Mouse (Mus musculus) CH12.LX (cell line): Measurements from ENCODE around the gene Stn1. TPM values are rescaled to one million over a fixed set of nuclear protein-coding genes. Genes with fewer than 3 reads are reported as not detected.

Experiments used
- DNase-seq: peaks from one replicate; pipeline ENCODE4 v3.0.0-alpha.2; 2013; ENCODE audit errors: extremely low read depth
- H3K27ac ChIP-seq: 2 replicates; pipeline ENCODE4 v1.5.1; 2012; ENCODE audit warnings: low read depth, mild to moderate bottlenecking, control low read depth, moderate library complexity; ENCODE audit not compliant: insufficient read depth
- H3K27me3 ChIP-seq: replicated peaks from 2 replicates; pipeline ENCODE3; 2012; ENCODE audit warnings: inconsistent platforms
- H3K36me3 ChIP-seq, 2 experiments: replicated peaks in 1 of 2; 2 replicates each; pipeline versions ENCODE3 to v1.6.1; 2012; ENCODE audit warnings: inconsistent platforms in 1 of 2, low read length in 1 of 2, mild to moderate bottlenecking in 1 of 2, mixed read lengths in 1 of 2, moderate library complexity in 1 of 2; ENCODE audit not compliant: control insufficient read depth in 1 of 2, insufficient read depth in 1 of 2
- H3K4me1 ChIP-seq, 2 experiments: 2 replicates each; pipeline ENCODE4 v1.6.1; 2012; ENCODE audit warnings: inconsistent platforms in 1 of 2, moderate library complexity in 1 of 2; ENCODE audit not compliant: insufficient read depth in 2 of 2, control insufficient read depth in 1 of 2
- H3K4me2 ChIP-seq: 2 replicates; pipeline ENCODE4 v1.6.1; 2012; ENCODE audit warnings: low read depth, mild to moderate bottlenecking, control low read depth; ENCODE audit not compliant: poor library complexity, insufficient read depth, severe bottlenecking
- H3K4me3 ChIP-seq, 3 experiments: fragments of 150-350 bp in 1 of 3; sonication (generic) in 1 of 3; replicated peaks in 1 of 3; 2 replicates each; pipeline versions ENCODE3 to v1.5.1; 2011 to 2012; ENCODE audit warnings: low read depth in 2 of 3, low read length in 2 of 3, mild to moderate bottlenecking in 2 of 3, moderate library complexity in 2 of 3, control low read depth in 1 of 3, improper control_type of control experiment in 1 of 3, inconsistent platforms in 1 of 3, mixed read lengths in 1 of 3; ENCODE audit not compliant: poor library complexity in 1 of 3
- H3K79me2 ChIP-seq: replicated peaks from 2 replicates; pipeline ENCODE4 v1.6.1; 2012; ENCODE audit warnings: mild to moderate bottlenecking, moderate library complexity; ENCODE audit not compliant: control insufficient read depth, poor library complexity, insufficient read depth, severe bottlenecking; ENCODE audit errors: extremely low read depth
- H3K9ac ChIP-seq: 2 replicates; pipeline ENCODE4 v1.6.1; 2012; ENCODE audit warnings: low read depth, mild to moderate bottlenecking, control low read depth, moderate library complexity; ENCODE audit not compliant: insufficient read depth
- H3K9me3 ChIP-seq: replicated peaks from 2 replicates; pipeline ENCODE3; 2012; ENCODE audit warnings: low read length, inconsistent platforms, mixed read lengths
- BHLHE40 ChIP-seq: IDR thresholded peaks from 2 replicates; pipeline ENCODE4 v1.6.1; 2011; ENCODE audit warnings: mild to moderate bottlenecking, low read depth, low read length, improper control_type of control experiment
- CHD1 ChIP-seq: IDR thresholded peaks from 2 replicates; pipeline ENCODE4 v1.6.1; 2012; ENCODE audit warnings: low read depth, low read length, improper control_type of control experiment, inconsistent platforms
- CHD2 ChIP-seq: IDR thresholded peaks from 2 replicates; pipeline ENCODE4 v1.6.1; 2011; ENCODE audit warnings: low read length, improper control_type of control experiment
- E2F4 ChIP-seq: IDR thresholded peaks from 2 replicates; pipeline ENCODE4 v1.6.1; 2011; ENCODE audit warnings: low read depth, low read length, improper control_type of control experiment; ENCODE audit not compliant: insufficient replicate concordance
- EP300 ChIP-seq: IDR thresholded peaks from 2 replicates; pipeline ENCODE4 v1.6.1; 2011; ENCODE audit warnings: low read length, improper control_type of control experiment
- ETS1 ChIP-seq: conservative IDR thresholded peaks from 2 replicates; pipeline ENCODE4 v1.6.1; 2012; ENCODE audit warnings: low read depth, mild to moderate bottlenecking, inconsistent platforms, low read length, improper control_type of control experiment, moderate library complexity
- GABPA ChIP-seq: IDR thresholded peaks from 2 replicates; pipeline ENCODE4 v1.6.1; 2012; ENCODE audit warnings: low read depth, low read length, improper control_type of control experiment, inconsistent platforms; ENCODE audit not compliant: insufficient replicate concordance
- HCFC1 ChIP-seq: IDR thresholded peaks from 2 replicates; pipeline ENCODE4 v1.6.1; 2012; ENCODE audit warnings: low read depth, mild to moderate bottlenecking, inconsistent platforms, low read length, improper control_type of control experiment
- JUN ChIP-seq: IDR thresholded peaks from 2 replicates; pipeline ENCODE4 v1.6.1; 2011; ENCODE audit warnings: low read depth, mild to moderate bottlenecking, low read length, improper control_type of control experiment, moderate library complexity; ENCODE audit not compliant: insufficient read depth
- JUND ChIP-seq: conservative IDR thresholded peaks from 2 replicates; pipeline ENCODE4 v1.6.1; 2011; ENCODE audit warnings: low read depth, low read length, improper control_type of control experiment
- KAT2A ChIP-seq: IDR thresholded peaks from 2 replicates; pipeline ENCODE4 v1.6.1; 2012; ENCODE audit warnings: low read length, improper control_type of control experiment, inconsistent platforms; ENCODE audit not compliant: insufficient replicate concordance
- MAX ChIP-seq: IDR thresholded peaks from 2 replicates; pipeline ENCODE4 v1.6.1; 2011; ENCODE audit warnings: low read length, improper control_type of control experiment
- MAZ ChIP-seq: IDR thresholded peaks from 2 replicates; pipeline ENCODE4 v1.6.1; 2012; ENCODE audit warnings: low read depth, mild to moderate bottlenecking, inconsistent platforms, low read length, improper control_type of control experiment, moderate library complexity
- MEF2A ChIP-seq: IDR thresholded peaks from 2 replicates; pipeline ENCODE4 v1.6.1; 2014; ENCODE audit warnings: low read depth, mild to moderate bottlenecking, inconsistent platforms, low read length, improper control_type of control experiment, borderline replicate concordance
- MYC ChIP-seq: IDR thresholded peaks from 2 replicates; pipeline ENCODE4 v1.6.1; 2011; ENCODE audit warnings: low read depth, mild to moderate bottlenecking, improper control_type of control experiment, low read length
- NELFE ChIP-seq: IDR thresholded peaks from 2 replicates; pipeline ENCODE4 v1.6.1; 2011; ENCODE audit warnings: low read depth, low read length, improper control_type of control experiment
- PAX5 ChIP-seq: IDR thresholded peaks from 2 replicates; pipeline ENCODE4 v1.6.1; 2012; ENCODE audit warnings: low read length, inconsistent platforms, mixed read lengths
- POLR2A ChIP-seq: IDR thresholded peaks from 2 replicates; pipeline ENCODE4 v1.6.1; 2011; ENCODE audit warnings: low read depth, mild to moderate bottlenecking, improper control_type of control experiment, low read length
- POLR2AphosphoS2 ChIP-seq: IDR thresholded peaks from 2 replicates; pipeline ENCODE4 v1.6.1; 2011; ENCODE audit warnings: low read depth, low read length, improper control_type of control experiment
- SIN3A ChIP-seq: IDR thresholded peaks from 2 replicates; pipeline ENCODE4 v1.6.1; 2012; ENCODE audit warnings: low read length, improper control_type of control experiment, inconsistent platforms
- SMC3 ChIP-seq: IDR thresholded peaks from 2 replicates; pipeline ENCODE4 v1.6.1; 2011; ENCODE audit warnings: low read depth, low read length, improper control_type of control experiment
- TBP ChIP-seq: conservative IDR thresholded peaks from 2 replicates; pipeline ENCODE4 v1.6.1; 2011; ENCODE audit warnings: low read depth, low read length, improper control_type of control experiment
- TCF12 ChIP-seq: IDR thresholded peaks from 2 replicates; pipeline ENCODE4 v1.6.1; 2014; ENCODE audit warnings: low read depth, mild to moderate bottlenecking, inconsistent platforms, low read length, improper control_type of control experiment
- UBTF ChIP-seq: IDR thresholded peaks from 2 replicates; pipeline ENCODE4 v1.6.1; 2012; ENCODE audit warnings: low read depth, mild to moderate bottlenecking, inconsistent platforms, low read length, improper control_type of control experiment, moderate library complexity
- USF1 ChIP-seq: IDR thresholded peaks from 2 replicates; pipeline ENCODE4 v1.6.1; 2014; ENCODE audit warnings: low read depth, mild to moderate bottlenecking, inconsistent platforms, low read length, improper control_type of control experiment
- ZKSCAN1 ChIP-seq: IDR thresholded peaks from 2 replicates; pipeline ENCODE4 v1.6.1; 2012; ENCODE audit warnings: low read depth, inconsistent platforms, low read length, improper control_type of control experiment, borderline replicate concordance
- ZMIZ1 ChIP-seq: IDR thresholded peaks from 2 replicates; pipeline ENCODE4 v1.6.1; 2012; ENCODE audit warnings: low read depth, mild to moderate bottlenecking, inconsistent platforms, low read length, improper control_type of control experiment
- dilution Hi-C: fragments of 300-500 bp; cut with MboI; formaldehyde crosslinking; loops from 2 replicates; pipeline ENCODE4 v1.14.3; 2020; ENCODE audit warnings: low sequenced_read_pairs; ENCODE audit not compliant: extremely low pct_unique_long_range_greater_than_20kb, extremely low pct_ligation_motif_present
- in situ Hi-C: fragments of 300-500 bp; cut with MboI; formaldehyde crosslinking; loops from 3 replicates; pipeline ENCODE4 v1.14.3; 2019; ENCODE audit warnings: low sequenced_read_pairs, low pct_ligation_motif_present, low pct_unique_long_range_greater_than_20kb, mixed read lengths
- polyA plus RNA-seq: library from polyadenylated mRNA; unstranded; fragments of >175 nt; gene quantifications from 2 replicates; pipeline ENCODE4 v1.2.1, GENCODE M21; 2012; ENCODE audit warnings: low read depth; ENCODE audit not compliant: insufficient read length
- total RNA-seq, 2 experiments: library from RNA; depleted of rRNA; stranded (reverse); fragments of 300-350 nt in 1 of 2; fragments of >200 nt in 1 of 2; gene quantifications; 2 replicates each; pipeline ENCODE4 v1.2.3; 2012 to 2014

Gene Stn1
- total and polyA plus RNA-seq, 3 experiments, result 18.3 to 35.7 (median 25.3) TPM

- no peak overlapping the region for H3K9ac ChIP-seq
- no peaks in the 10 kb centered on the region for H3K79me2 ChIP-seq
- in situ Hi-C loops (no loop called here), dilution Hi-C loops (no loop called here)
- H3K27ac ChIP-seq, result no peak overlapping the region
- no peaks in the 10 kb centered on the region for H3K9me3 ChIP-seq
- TF ChIP-seq PAX5, result no peak
- TF ChIP-seq TCF12, result no peak
- no peak for TF ChIP-seq POLR2AphosphoS2
- TF ChIP-seq HCFC1, result no peak
- TF ChIP-seq GABPA, result no peak
- TF ChIP-seq CHD2, result no peak
- no peak for TF ChIP-seq UBTF
- TF ChIP-seq TBP, result no peak
- TF ChIP-seq CHD1, result no peak
- TF ChIP-seq BHLHE40, result no peak
- TF ChIP-seq MAZ, result no peak
- no peak for TF ChIP-seq JUN
- TF ChIP-seq MEF2A, result no peak
- no peak for TF ChIP-seq MYC
- no peak for TF ChIP-seq ETS1
- no peak for TF ChIP-seq E2F4
- TF ChIP-seq ZMIZ1, result no peak
- no peak for TF ChIP-seq EP300
- no peak for TF ChIP-seq KAT2A
- no peak overlapping the region for H3K4me2 ChIP-seq
- peaks cover 39 to 86% of the 10 kb centered on the region in 2 experiments for H3K4me1 ChIP-seq
- no peak for DNase-seq
- no peaks in the 10 kb centered on the region for H3K27me3 ChIP-seq
- peaks cover 0 to 7% of the 10 kb centered on the region in 2 experiments for H3K36me3 ChIP-seq
- no peak overlapping the region for H3K4me3 ChIP-seq
These were observed 82.9 kb downstream of the Stn1 start for GRCm38 (mm10) chr19:47454167-47455000.

- Histone ChIP-seq H3K36me3 (peaks cover 0 to 4% of the 10 kb centered on the region in 2 experiments), H3K79me2 (no peaks in the 10 kb centered on the region), H3K4me2 (no peak overlapping the region), H3K9ac (no peak overlapping the region), H3K27ac (no peak overlapping the region), H3K4me1 (peaks cover 48 to 87% of the 10 kb centered on the region in 2 experiments), H3K9me3 (no peaks in the 10 kb centered on the region), H3K4me3 (no peak overlapping the region), H3K27me3 (no peaks in the 10 kb centered on the region)
- no peak for DNase-seq
- no peak for TF ChIP-seq USF1
- no peak for TF ChIP-seq GABPA
- no peak for TF ChIP-seq CHD1
- no peak for TF ChIP-seq NELFE
- no peak for TF ChIP-seq ZMIZ1
- no peak for TF ChIP-seq ZKSCAN1
- TF ChIP-seq PAX5, result no peak
- no peak for TF ChIP-seq MAX
- no peak for TF ChIP-seq HCFC1
- no peak for TF ChIP-seq POLR2A
- no peak for TF ChIP-seq JUND
- TF ChIP-seq SMC3, result no peak
- TF ChIP-seq ETS1, result no peak
- TF ChIP-seq SIN3A, result no peak
- dilution Hi-C loops (no loop called here), in situ Hi-C loops (no loop called here)
These were observed 84.0 kb downstream of the Stn1 start for GRCm38 (mm10) chr19:47453352-47453751.
